22 mouse cellular contexts compared by ENCODE assay signal in genomic region chr7:46157746-46158145, GRCm38 (mm10). TPM values are rescaled to one million over a fixed set of nuclear protein-coding genes. Genes with fewer than 3 reads are reported as not detected.
"Had no signal": no experiment of that assay in that cellular context is flagged by ENCODE, and none has a peak within 500 bp of the region (broad histone marks: within the 10 kb centered on the region; RNA-seq: fewer than 3 reads in every experiment).

No protein-coding gene starts in this region.

- DNase-seq: gastrocnemius, postnatal 10 days; heart, adult 18-20 months; heart, postnatal 10 days; heart, postnatal 4 days; kidney, adult 18-20 months; kidney, adult 8-10 months; kidney, postnatal 10 days; kidney, postnatal 25 days; kidney, postnatal 4 days; layer of hippocampus, adult 9-11 months; liver; liver, embryonic 13.5 days had no signal

- H3K4me3 ChIP-seq: heart, embryonic 10.5 days; heart, embryonic 12.5 days; hindbrain, embryonic 10.5 days; hindbrain, embryonic 12.5 days; intestine, embryonic 15.5 days; limb, embryonic 10.5 days; limb, embryonic 12.5 days; liver, embryonic 13.5 days; liver, embryonic 15.5 days had no signal

- H3K27ac ChIP-seq: heart, embryonic 10.5 days; hindbrain, embryonic 10.5 days; hindbrain, embryonic 12.5 days; hindbrain, embryonic 14.5 days; intestine, embryonic 15.5 days; limb, embryonic 10.5 days; limb, embryonic 12.5 days; liver, embryonic 13.5 days; liver, embryonic 15.5 days had no signal

RNA-seq across cellular contexts. Expression of gene Abcc8, which starts 22.1 kb away (rescaled TPM):
- total RNA-seq: granulocyte monocyte progenitor cell, adult 5-6 weeks had no signal

RNA-seq across cellular contexts. Expression of gene Kcnj11, which starts 57.2 kb away (rescaled TPM):
- total RNA-seq: granulocyte monocyte progenitor cell, adult 5-6 weeks had no signal
